Mouse (Mus musculus) spleen, adult 2 months (tissue): ENCODE measurements around the gene Ush2a. TPM values are rescaled to one million over a fixed set of nuclear protein-coding genes. Genes with fewer than 3 reads are reported as not detected.

Experiments
- DNase-seq, 2 experiments: peaks; one replicate each; pipeline versions ENCODE4 v3.0.0 to v3.0.0-alpha.2; 2012 to 2021; ENCODE audit warnings: low spot score in 2 of 2, low read depth in 1 of 2
- H3K27ac ChIP-seq: fragments of 200-500 bp; 2 replicates; pipeline ENCODE4 v1.5.1; 2012; ENCODE audit warnings: low read length, inconsistent platforms; ENCODE audit not compliant: insufficient read depth
- H3K27me3 ChIP-seq: fragments of 200-500 bp; 2 replicates; pipeline ENCODE4 v1.6.1; 2012; ENCODE audit warnings: mild to moderate bottlenecking, moderate library complexity, low read length, inconsistent platforms; ENCODE audit not compliant: control insufficient read depth, insufficient read depth
- H3K36me3 ChIP-seq: fragments of 200-500 bp; 2 replicates; pipeline ENCODE4 v1.6.1; 2012; ENCODE audit warnings: mild to moderate bottlenecking, low read length, inconsistent platforms; ENCODE audit not compliant: control insufficient read depth, insufficient read depth
- H3K4me1 ChIP-seq: fragments of 200-500 bp; 2 replicates; pipeline ENCODE4 v1.6.1; 2011; ENCODE audit warnings: inconsistent platforms; ENCODE audit not compliant: control insufficient read depth, insufficient read depth, insufficient read length
- H3K4me3 ChIP-seq: fragments of 200-500 bp; 2 replicates; pipeline ENCODE4 v1.5.1; 2011; ENCODE audit warnings: mild to moderate bottlenecking, inconsistent platforms; ENCODE audit not compliant: insufficient read depth, insufficient read length; ENCODE audit errors: extremely low read depth
- CTCF ChIP-seq: fragments of 200-500 bp; IDR thresholded peaks from 2 replicates; pipeline ENCODE4 v1.5.1; 2011; ENCODE audit warnings: mild to moderate bottlenecking, inconsistent platforms; ENCODE audit not compliant: insufficient read depth, insufficient read length, insufficient replicate concordance; ENCODE audit errors: extremely low read depth
- POLR2A ChIP-seq: fragments of 200-500 bp; IDR thresholded peaks from 2 replicates; pipeline ENCODE4 v1.6.1; 2011; ENCODE audit warnings: low read depth, low read length, inconsistent platforms
- WGBS: fragments of 180-500 bp; shearing (Covaris S2); methylation state at CpG from one replicate; pipeline ENCODE4 v1.1.7; 2018; 5-methylcytosine and 5-hydroxymethylcytosine counted together
- polyA plus RNA-seq: library from polyadenylated mRNA; depleted of rRNA; stranded (reverse); fragments of >200 nt; gene quantifications from 2 replicates; pipeline ENCODE4 v1.2.3, GENCODE M21; 2012

Gene Ush2a
- polyA plus RNA-seq, 1 experiment = not detected

- Histone ChIP-seq H3K4me1 (no peaks in the 10 kb centered on the region), H3K27ac (no peak overlapping the region), H3K27me3 (no peaks in the 10 kb centered on the region), H3K4me3 (no peak overlapping the region), H3K36me3 (peaks cover 30% of the 10 kb centered on the region)
- WGBS = 59% methylated on average over 3 of the region's 3 CpGs
- peak; percentile 55; the same call in 1 of the 2 replicates for TF ChIP-seq CTCF
- TF ChIP-seq POLR2A = no peak
- DNase-seq = peak in 1 of 2 experiments; percentile 56
Observed at GRCm38 (mm10) chr1:188980050-188980449, 718.2 kb downstream of the Ush2a start.

GRCm38 (mm10) chr1:188993218-188993617 lies 731.4 kb downstream of the Ush2a start:
- peak; percentile 22 to 41 for DNase-seq
- H3K4me3 ChIP-seq = no peak overlapping the region
- TF ChIP-seq POLR2A (no peak), CTCF (no peak)
- no peak overlapping the region for H3K27ac ChIP-seq
- H3K36me3 ChIP-seq = peaks cover 45% of the 10 kb centered on the region
- 70% methylated on average over 4 of the region's 4 CpGs for WGBS
- H3K27me3 ChIP-seq = no peaks in the 10 kb centered on the region
- no peaks in the 10 kb centered on the region for H3K4me1 ChIP-seq

GRCm38 (mm10) chr1:188997921-188998320 lies 736.1 kb downstream of the Ush2a start:
- no peaks in the 10 kb centered on the region for H3K27me3 ChIP-seq
- H3K4me3 ChIP-seq = no peak overlapping the region
- WGBS = 75% methylated on average over 3 of the region's 3 CpGs
- peaks cover 30% of the 10 kb centered on the region for H3K36me3 ChIP-seq
- no peak overlapping the region for H3K27ac ChIP-seq
- no peaks in the 10 kb centered on the region; the same call in 1 of the 2 replicates for H3K4me1 ChIP-seq
- no peak for DNase-seq
- TF ChIP-seq CTCF (no peak), POLR2A (no peak)

GRCm38 (mm10) chr1:188999981-189000380 lies 738.2 kb downstream of the Ush2a start:
- DNase-seq = peak in 1 of 2 experiments; percentile 41
- H3K36me3 ChIP-seq = peaks cover 21% of the 10 kb centered on the region
- peak overlapping the region; percentile 79 for H3K27ac ChIP-seq
- no peak overlapping the region for H3K4me3 ChIP-seq
- no peak for TF ChIP-seq CTCF
- no peak for TF ChIP-seq POLR2A
- no peaks in the 10 kb centered on the region; the same call in 1 of the 2 replicates for H3K4me1 ChIP-seq
- no peaks in the 10 kb centered on the region for H3K27me3 ChIP-seq
- WGBS = 63% methylated on average over 10 of the region's 10 CpGs

GRCm38 (mm10) chr1:189001815-189002214 lies 740.0 kb downstream of the Ush2a start:
- peaks cover 8% of the 10 kb centered on the region for H3K36me3 ChIP-seq
- WGBS = 96% methylated on average over 12 of the region's 12 CpGs
- no peak for TF ChIP-seq POLR2A
- TF ChIP-seq CTCF = no peak

GRCm38 (mm10) chr1:189004774-189005173 lies 743.0 kb downstream of the Ush2a start:
- no peak for DNase-seq
- Histone ChIP-seq H3K36me3 (no peaks in the 10 kb centered on the region), H3K4me1 (peaks cover 7% of the 10 kb centered on the region), H3K27ac (no peak overlapping the region), H3K27me3 (no peaks in the 10 kb centered on the region), H3K4me3 (no peak overlapping the region)
- TF ChIP-seq CTCF (no peak), POLR2A (no peak)
- WGBS = 95% methylated on average over 1 of the region's 1 CpGs

More at GRCm38 (mm10) chr1:189001815-189002214, 740.0 kb downstream of the Ush2a start:
- Histone ChIP-seq H3K4me3 (no peak overlapping the region), H3K27ac (no peak overlapping the region), H3K27me3 (no peaks in the 10 kb centered on the region), H3K4me1 (peaks cover 7% of the 10 kb centered on the region)
- DNase-seq = no peak

GRCm38 (mm10) chr1:189006267-189006666 lies 744.4 kb downstream of the Ush2a start:
- Histone ChIP-seq H3K4me1 (peaks cover 7% of the 10 kb centered on the region; the same call in 1 of the 2 replicates), H3K4me3 (no peak overlapping the region), H3K27me3 (no peaks in the 10 kb centered on the region), H3K36me3 (no peaks in the 10 kb centered on the region), H3K27ac (no peak overlapping the region)
- DNase-seq = no peak
- 59% methylated on average over 5 of the region's 5 CpGs for WGBS
- no peak for TF ChIP-seq CTCF
